Mouse (Mus musculus): ENCODE measurements around the gene 3425401B19Rik.

DNA sequence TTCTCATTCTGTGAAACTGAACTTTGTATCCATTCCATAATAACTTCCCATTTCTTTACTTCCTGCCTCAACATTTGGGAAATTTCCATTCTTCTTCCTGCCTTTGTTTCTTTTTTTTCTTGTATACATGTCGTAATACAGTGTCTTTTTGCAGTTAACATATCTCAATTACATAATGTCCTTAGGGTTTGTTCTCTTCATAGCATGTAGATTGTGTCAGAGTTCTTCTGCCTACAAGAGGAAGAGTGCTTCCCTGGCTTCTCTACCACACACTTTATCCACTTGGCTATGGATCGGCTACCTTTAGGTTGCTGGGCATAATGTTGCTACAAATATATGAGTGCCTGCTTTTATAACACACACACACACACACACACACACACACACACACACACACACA is 10.8 kb upstream of the 3425401B19Rik start:
- TF ChIP-seq POLR2AphosphoS5 (IDR thresholded peaks at IDR 0.05; ENCODE audit: borderline replicate concordance, low read depth, low read length): no peak
- no peak for TF ChIP-seq GATA1 (IDR thresholded peaks at IDR 0.05; ENCODE audit: low read depth, low read length)
- TF ChIP-seq POLR2A (IDR thresholded peaks at IDR 0.05; ENCODE audit: control insufficient read depth in 1 of 2, insufficient read depth in 1 of 2, low read depth in 1 of 2, low read length in 2 of 2, poor library complexity in 1 of 2): no peak
- TF ChIP-seq EP300 (IDR thresholded peaks at IDR 0.05; ENCODE audit: low read depth in 1 of 2, low read length in 2 of 2): no peak
- TF ChIP-seq MAX (IDR thresholded peaks at IDR 0.05; ENCODE audit: low read length): no peak
- TF ChIP-seq CTCF (IDR thresholded peaks at IDR 0.05 in 2 of 3, conservative IDR thresholded peaks at IDR 0.05 in 1 of 3; ENCODE audit: control insufficient read depth in 1 of 3, insufficient read depth in 1 of 3, low read depth in 2 of 3, low read length in 3 of 3, poor library complexity in 1 of 3, severe bottlenecking in 1 of 3): no peak
- TF ChIP-seq CHD2 (IDR thresholded peaks at IDR 0.05; ENCODE audit: low read length): no peak
- no peak for TF ChIP-seq RCOR1 (IDR thresholded peaks at IDR 0.05; ENCODE audit: low read depth, low read length)
- no peak for TF ChIP-seq NRF1 (IDR thresholded peaks at IDR 0.05; ENCODE audit: insufficient read depth, low read depth, low read length, poor library complexity, severe bottlenecking)

All from MEL (cell line).